Mouse (Mus musculus) layer of hippocampus, adult 9-10 months (tissue): ENCODE results near the gene Chp1.
"Not testable (repeated sequence)": the region's sequence is repeated elsewhere in the genome, so short reads cannot be mapped to it uniquely, and the experiment has no call there.

Source experiments
- DNase-seq: peaks from one replicate; pipeline ENCODE4 v3.0.0; 2022; ENCODE audit warnings: low spot score

Gene Chp1

DNA sequence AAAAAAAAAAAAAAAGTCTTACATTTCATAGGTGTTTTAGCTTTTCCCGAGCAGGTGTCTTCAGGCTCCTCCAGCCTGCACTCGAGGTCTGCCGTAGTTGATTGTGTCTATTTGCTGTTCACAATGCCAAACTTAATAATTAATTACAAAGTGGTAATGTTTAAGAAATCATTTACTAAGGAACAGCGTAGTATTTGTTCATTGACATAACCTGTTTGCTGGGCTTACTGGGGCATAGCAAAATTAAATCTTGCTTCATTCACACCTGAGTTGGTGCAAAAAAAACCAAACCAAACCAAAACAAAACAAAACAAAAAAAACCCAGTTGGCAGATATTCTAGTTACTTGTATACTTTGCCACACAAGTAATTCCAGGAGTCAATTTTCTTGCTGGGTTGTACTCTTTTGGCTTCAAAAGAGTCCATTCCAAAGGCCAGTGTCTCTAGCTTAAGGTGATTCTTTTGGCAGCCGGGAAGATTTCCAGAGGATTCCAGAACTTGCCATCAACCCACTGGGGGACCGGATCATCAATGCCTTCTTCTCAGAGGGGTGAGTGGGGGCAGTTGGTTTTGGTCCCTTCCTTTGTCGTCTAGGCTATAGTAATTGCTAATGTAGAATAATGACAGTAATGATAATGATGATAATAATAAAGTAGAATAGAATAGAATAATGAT is 18.8 kb downstream of the Chp1 start:
- no peak for DNase-seq

DNA sequence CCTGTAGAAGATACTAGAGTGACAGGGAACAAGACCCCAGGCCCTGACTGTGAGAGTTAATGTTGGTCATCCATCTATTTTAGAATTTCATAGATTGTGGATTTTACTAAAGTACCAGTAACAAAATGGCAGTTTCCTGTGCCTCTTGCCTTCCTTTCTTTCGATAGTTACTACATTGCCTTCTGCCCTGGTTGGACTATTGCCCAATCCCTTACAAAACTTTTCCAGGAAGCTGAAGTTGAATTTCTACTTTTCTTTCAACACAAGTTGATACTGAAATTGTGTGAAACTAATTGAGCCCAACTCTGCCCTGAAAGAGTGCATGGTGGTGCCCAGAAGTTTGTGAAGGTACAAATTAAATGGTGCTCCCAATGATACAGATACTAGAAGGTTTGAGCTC is 25.0 kb downstream of the Chp1 start:
- no peak for DNase-seq

DNA sequence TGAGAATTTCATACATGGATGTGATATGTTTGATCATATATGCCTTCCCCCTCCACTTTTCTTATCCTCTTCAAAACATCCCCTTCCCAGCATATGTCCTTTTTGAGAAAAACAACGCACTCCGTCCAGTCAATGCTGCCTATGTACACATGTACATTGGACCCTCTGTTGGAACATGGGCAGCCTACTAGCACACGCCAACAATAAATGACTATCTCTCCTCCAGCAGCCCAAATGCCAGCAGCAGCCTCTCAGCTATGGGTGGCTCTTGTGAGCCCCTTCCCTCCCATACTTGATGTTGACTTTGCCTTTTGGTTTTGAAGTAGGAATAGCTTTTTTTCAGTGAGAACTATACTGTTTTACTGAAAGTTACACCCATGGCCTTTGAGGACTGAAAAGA is 34.1 kb downstream of the Chp1 start:
- no peak for DNase-seq

DNA sequence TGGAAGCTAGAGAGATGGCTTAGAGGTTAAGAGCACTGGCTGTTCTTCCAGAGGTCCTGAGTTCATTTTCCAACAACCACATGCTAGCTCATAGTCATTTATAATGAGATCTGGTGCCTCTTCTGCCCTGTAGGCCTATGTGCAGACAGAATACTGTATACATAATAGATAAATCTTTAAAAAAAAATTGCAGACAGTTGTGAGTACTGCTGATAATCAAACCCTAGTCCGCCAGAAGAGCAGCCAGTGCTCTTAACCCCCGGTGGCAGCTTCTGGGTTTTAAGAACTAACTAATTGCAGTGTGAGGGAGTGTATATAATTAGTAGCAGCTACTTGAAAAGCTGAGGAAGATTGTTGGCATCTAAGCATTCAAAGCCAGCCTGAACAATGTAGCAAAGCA is 35.9 kb downstream of the Chp1 start:
- DNase-seq = no peak

DNA sequence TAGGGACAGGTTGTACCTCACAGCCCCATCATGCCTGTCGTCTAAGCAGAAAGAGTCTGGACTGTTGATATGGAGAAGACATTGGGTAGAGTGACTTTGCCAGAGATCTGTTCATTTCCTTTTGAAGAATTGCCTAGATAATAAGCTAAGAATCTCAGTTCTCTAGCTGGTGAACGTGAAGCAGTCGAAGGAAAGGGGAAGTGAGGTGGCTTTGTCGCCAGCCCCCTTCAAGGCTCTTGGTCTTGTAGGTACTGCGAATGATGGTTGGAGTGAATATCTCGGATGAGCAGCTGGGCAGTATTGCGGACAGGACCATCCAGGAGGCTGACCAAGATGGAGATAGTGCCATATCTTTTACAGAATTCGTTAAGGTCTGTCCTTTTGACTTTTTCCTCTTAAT is 36.8 kb downstream of the Chp1 start:
- DNase-seq = no peak

DNA sequence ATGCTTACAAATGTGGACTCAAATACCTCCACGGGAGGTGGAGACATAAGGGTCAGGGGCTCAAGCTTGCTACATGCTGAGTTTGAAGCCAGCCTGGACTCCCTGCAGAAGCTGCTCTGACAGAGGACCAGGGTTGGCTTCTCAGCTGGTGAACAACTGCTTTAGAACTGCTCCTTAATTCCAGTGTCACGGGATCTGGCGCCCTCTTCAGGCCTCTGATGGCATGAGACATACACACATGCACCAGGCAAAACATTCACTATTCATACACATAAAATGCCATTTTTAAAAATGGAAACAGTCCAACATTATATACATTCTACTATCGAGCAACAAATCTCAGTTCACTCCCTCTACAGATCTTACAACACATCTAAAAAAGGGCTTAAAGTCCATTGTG is 39.9 kb downstream of the Chp1 start:
- DNase-seq = no peak

DNA sequence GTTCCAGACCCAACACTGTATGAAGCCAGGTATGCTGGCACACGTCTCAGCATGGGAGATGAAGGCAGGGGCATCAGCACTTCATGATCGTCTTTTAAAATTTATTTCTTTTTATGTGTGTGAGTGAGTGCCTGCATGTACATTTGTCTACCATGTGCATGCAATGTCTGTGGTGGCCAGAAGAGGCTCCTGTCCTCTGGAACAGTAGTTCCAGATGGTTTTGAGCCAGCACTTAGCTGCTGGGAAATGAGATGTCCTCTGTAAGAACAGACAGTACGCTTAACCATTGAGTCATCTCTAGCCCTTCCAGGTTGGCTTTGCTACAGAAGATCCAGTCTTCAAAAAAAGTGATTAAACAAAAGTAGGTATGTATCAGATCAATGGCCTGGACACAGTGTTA is 43.8 kb downstream of the Chp1 start:
- DNase-seq = no peak

DNA sequence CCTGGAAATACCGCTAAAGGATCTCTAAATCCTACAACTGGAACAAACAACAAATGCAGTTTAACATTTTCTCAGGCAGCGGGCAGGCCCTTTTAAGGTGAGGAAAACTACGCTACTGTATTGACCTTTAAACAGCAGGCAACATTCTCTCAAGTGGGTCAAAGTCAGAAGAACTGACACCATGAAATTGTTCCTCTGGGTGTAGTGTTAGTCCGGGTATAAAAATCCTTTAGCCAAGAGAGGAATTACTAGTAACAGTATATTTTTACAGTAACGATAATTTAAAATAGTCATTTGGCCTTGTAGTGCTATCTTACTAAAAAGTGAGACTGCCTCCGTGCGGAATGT is 46.2 kb downstream of the Chp1 start:
- DNase-seq = no peak

DNA sequence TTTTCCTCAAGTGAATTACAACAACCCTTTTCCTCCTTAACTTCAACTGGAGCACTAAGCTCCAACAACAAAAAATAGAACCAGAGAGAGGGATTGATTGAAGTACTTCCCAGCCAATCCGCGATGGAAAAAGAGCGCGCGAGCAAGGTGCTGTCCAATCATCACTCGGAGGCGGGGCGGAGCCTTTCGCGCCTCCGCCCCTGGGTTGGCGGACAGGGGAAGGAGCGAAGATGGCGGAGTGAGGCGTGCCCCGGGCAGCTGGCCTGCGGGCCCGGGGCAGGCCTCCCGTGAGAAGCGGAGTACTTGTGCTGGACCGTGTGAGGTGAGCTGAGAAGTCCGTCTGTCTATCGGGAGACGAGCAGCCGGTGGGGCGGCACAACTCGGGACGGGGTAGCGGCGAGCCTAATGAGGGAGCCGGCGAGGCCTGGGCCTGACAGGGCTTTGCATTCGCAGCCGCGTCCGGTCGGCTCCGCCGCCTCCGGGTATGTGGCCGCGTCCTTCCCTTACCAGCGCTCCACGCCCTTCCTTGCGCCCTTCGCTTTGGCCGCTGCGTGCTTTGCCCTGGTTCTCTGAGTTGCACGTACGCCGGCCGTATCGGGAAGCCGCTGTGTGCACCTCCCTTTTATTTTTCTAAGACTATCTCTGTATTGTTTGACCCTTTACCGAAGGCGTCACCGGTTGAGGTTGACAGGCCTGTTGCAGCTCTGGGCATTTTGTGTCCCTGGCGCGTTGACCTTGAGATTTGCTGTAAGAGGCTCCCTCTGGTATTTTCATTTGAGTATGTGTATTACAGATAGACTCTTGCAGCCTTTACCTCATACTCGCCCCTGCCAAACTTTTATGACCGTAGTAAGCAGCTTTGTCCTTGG is 46.9 kb downstream of the Chp1 start:
- peak; percentile 95 for DNase-seq

DNA sequence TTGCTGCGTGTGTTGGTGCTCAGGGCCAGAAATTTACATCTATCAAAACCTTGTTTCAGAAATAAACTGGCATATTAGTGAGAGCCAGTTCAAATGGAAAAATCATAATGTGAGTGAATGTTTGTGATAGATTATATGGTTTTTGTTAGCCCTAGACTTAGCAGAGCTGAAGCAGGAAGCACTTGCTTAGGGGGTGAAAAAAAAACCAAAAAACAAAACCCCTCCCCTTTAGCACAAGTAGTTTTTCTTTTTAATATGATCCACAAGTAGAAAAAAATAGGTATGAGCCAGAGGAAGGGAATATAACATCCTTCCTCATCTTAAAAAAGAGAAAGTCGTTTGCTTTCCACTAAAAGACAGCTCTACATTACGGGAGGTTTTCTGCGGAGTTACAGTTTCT is 47.8 kb downstream of the Chp1 start:
- no peak for DNase-seq

DNA sequence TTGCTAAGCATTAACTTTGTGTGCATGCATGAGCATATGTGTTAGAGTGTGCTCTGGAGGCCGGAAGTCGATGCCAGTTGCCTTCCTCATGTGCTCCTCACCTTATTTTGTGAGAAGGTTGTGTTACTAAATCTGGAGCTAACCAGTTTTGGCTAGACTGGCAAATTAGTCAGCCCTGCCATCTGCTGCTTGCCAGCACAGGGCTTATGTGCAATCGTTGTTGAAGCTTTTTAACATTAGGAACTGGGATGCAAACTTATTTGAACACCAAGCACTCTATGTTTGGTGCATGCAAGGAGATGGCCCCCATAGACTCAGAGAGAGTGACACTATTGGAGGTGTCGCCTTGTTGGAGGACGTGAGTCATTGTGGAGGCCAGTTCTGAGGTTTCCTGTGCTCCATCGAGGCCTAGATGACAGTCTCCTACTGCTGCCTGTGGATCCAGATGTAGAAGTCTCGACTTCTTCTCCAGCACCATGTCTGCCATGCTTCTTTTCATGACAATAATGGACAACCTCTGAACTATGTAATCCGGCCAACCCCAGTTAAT is 49.4 kb downstream of the Chp1 start:
- DNase-seq = no peak

DNA sequence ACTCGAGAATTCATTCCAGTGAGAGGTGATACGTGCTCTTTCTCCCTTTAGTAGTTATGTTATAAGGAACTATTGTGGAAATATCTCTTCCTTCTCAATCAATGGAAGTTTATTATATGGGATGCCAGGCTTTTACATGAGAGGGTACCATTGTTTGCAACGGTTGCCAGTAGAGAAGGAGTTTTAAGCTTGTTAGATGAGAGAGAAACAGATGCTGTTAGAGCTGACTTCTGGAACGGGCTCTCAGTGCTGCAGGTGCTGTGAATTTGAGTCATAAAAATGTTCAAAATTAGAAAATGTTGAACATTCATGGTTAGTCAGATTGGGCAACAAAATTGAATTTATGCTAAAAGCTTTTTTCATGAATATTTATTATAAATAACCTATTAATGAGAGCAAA is 53.5 kb downstream of the Chp1 start:
- DNase-seq = no peak

DNA sequence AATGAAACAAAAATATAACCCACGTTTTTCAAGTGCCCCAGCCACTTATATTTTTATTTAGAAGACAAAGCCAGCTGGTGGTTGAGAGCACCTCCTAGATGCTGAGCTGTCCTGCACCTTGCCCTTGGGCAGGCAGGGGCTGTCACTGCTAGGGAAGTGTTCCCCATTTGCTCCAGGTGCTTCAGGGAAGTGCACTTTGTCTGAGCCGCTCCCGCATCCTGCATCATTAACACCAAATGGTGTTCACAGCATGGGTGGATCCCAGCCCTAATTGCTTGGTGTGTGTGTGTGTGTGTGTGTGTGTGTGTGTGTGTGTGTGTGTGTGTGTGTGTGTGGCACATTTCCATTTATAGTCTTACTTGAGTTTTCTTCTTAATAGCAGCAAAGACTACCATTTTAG is 54.1 kb downstream of the Chp1 start:
- DNase-seq = not testable (repeated sequence)

DNA sequence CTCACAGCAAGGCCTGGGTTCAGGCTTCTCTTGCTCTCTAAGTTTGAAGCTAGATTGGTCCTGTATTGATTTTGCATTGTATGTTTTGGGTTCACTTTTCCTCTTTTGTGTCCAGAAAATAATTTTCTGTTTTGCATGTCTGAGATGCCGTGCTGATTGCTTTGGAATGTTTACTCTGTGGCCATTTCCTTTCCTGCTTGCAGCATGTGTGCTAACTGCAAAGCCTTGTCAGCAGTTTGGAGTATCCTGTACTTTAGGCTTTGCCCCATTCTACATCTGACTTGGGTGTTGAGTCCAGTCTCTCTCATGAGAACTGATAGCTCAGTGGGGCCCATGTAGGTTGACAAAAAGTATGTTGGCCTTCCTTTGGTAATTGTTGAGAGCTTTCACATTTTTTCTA is 55.0 kb downstream of the Chp1 start:
- DNase-seq = no peak

DNA sequence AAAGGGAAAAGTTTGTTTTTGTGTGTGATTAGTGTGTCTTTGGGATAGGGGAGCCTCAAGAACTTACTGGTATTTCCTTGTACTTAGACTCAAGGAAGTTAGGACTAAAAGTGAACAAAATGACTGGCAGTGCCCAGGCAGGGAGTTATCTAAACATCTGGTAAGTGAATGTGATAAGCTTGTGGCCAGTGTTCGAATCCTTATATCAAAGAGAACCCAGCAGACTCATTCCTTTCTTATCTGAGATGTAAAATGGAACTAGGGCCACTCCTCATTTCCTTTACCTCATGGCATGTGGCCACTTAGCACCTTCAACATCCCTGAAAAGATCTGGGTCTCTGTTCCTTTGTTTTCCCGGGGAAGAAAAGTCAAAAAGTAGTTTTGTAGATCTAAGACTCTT is 56.4 kb downstream of the Chp1 start:
- DNase-seq = no peak

DNA sequence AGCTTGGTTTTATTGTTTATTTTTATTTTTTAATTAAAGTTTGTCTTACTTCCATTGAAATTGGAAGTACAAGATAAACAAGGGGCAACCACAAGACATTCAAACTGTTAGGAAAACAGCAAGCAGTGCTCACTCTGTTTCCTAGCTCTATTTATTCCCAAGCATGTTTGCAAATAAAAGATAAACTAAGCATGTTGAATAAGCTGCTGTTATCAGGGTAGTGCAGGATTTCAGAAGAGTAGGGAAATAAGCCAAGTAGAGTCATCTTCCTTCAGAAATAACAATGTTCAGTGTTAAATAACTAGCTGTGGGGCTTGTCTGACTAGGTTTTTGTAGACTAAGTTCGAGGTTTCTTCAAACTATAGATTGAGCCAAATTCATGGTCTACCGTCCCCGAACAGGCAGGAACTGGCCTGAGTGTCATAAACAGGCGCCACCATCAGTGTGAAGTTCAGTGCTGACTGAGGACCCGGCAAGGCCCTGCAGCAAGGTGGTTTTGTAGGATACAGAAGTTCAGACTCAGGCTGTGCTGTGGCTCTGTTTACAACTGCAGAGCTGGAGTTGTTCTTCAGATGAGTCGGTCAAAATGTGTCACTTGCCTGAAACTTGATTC is 58.0 kb downstream of the Chp1 start:
- no peak for DNase-seq

DNA sequence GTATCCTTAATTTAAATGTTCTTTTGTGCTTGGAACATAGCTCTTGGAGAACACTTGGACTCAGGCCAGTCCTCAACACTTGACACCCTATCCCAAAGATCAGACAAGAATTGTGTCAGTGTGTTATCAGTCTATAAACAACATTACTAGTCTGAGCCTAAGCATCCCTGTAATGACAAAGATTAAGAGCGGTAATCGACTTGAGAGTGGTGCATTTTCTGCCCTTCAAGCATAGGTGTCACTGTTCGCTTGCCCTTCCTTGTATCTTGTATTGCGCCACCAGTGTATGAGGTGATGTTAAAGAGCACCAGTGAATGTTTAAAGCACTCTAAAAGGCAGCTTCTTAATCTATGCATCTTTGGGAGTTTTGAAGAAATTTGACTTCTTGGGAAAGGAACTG is 59.5 kb downstream of the Chp1 start:
- no peak for DNase-seq

DNA sequence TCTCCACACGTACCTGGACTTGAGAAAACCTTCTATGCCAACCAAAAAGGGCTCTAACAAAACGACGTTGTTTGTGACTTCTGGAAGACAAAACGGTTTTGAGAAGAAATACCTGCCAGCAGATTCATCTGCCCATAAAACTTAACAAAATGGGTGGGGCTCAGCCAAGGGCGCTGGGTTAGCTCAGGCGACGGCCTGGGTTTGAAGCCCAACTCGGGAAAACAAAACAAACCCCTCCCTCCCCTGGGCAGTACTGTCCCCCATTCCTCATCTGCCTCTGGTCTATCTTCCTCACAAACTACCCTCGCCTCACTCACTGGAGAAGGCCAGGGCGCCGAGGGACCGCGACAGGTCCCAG is 70.3 kb downstream of the Chp1 start:
- DNase-seq = no peak

DNA sequence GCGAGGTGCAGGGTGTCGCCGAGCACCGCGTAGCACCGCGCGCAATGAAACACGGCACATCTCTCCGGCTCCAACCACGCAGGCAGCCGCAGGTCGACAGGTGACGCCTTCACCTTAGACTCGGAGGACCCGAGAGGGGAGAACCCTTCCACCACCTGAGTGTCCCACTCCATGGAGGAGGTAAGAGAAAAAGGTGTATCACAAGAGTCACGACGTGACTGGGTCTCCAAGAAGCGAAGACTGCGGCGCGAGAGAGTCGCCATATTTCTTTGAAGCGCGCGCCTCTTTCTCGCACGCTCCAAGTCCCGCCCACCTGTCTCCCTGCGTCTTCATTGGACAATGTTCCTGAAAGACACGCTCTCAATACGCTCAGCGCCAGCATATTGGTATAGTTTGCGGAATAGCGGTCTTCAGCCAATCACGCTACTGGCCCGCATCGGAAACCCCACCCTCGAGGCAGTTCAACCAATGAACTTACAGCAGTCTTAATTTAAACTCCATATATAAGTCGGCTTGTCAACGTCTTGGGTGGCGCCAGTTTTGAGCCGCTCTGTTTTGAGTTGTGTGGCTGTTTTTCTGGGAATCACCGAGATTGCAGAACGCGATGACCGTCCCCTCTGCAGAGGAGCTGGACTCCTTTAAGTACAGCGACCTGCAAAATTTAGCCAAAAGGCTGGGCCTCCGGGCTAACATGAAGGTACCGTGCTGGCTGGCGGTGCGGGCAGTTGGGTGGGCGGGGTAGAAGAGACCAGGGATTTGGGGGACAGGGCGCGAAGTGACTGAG is 70.9 kb downstream of the Chp1 start, which contains the start of the genes Nusap1 and Oip5:
Gene Nusap1, plus strand, starts transcription at position 100 of the 784 bp plus-strand sequence.
Gene Oip5, minus strand, starts transcription at position 271 of the 784 bp plus-strand sequence.
- peak; percentile 94 for DNase-seq

DNA sequence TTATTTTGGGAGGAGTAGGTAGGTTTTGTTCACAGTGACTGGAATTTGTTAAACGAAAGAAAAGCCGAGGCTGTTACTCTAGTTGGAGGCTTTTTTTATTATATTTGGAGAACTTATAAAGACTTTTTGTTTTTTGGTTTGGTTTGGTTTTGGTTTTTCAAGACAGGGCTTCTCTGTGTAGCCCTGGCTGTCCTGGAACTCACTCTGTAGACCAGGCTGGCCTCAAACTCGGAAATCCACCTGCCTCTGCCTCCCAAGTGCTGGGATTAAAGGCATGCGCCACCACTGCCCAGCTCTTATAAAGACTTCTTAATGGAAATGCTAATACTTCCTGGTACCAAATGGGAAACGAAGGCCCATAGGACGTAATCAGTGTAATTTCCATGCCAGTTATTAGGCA is 71.5 kb downstream of the Chp1 start:
- not testable (repeated sequence) for DNase-seq

DNA sequence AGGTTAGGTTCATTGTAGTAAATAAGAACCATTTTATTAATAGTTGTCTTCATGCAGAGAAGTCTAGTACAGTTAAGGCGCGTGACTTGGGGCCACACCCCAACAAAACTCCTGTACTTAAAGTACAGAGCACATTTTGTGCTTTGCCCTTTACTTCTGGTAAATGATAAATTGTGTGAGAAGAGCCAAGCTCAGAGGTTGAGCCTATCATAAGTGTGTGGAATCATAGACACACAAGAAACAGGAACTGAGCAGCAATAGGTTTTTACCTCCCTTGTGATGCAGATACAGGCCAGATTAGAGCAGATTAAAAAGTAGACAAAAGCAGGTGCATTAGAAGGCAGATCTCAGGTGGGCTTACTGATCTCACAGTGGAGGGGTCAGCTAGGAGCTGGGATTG is 73.8 kb downstream of the Chp1 start:
- no peak for DNase-seq
